Mouse (Mus musculus) cerebellum, adult (tissue): ENCODE data around the gene Ldlrap1.
A peak's percentile ranks its signal among the peaks of the same experiment; 100 is the strongest.

Source experiments
- ATAC-seq: cut with Nextera tagmentation; 2 replicates; pipeline ENCODE4 v1.9.2; 2017; ENCODE audit warnings: mild to moderate bottlenecking, moderate library complexity, mixed read lengths; ENCODE audit not compliant: insufficient number of reproducible peaks, low FRiP score, low TSS enrichment

Gene Ldlrap1

DNA sequence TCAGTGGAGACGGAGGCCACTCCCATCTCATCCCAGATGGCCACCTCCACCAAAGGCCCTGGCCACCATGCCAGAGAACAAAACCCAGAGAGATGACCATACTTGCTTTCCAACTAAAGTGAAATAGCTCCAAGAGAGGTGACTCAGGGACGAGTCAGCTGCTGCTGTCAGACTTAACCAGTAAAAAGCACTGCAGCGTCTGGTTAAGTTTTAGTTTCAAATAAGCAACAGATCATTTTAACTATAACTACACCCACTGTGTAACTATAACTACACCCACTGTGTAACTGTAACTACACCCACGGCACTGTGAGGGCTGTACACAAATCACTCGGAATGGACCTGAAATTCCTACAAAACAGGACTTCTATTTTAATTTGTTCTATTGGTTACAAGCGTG is 46.7 kb downstream of the Ldlrap1 start:
- no peak for ATAC-seq

DNA sequence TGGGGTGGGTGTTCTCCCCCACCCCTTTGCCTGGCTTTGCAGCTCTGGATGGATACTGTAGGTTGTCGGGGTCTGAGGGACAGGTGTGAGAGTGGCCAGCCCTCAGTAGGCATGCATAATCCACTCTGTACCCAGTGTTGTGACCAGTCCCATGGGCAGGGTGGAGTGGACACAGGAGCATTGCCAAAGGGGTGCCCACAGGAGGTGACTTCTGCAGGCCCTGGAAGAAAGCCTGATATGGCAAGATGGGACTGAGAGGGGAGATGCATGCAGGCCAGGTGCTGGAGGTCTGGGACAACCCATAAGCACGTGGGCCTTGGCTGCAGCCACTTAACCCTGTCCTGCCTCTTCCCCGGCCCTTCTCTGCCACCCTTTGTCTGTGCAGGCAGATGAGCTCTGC is 47.5 kb downstream of the Ldlrap1 start:
- ATAC-seq, result no peak

- no peak for ATAC-seq
Measured at GRCm38 (mm10) chr4:134719489-134719888, 48.3 kb downstream of the Ldlrap1 start.

DNA sequence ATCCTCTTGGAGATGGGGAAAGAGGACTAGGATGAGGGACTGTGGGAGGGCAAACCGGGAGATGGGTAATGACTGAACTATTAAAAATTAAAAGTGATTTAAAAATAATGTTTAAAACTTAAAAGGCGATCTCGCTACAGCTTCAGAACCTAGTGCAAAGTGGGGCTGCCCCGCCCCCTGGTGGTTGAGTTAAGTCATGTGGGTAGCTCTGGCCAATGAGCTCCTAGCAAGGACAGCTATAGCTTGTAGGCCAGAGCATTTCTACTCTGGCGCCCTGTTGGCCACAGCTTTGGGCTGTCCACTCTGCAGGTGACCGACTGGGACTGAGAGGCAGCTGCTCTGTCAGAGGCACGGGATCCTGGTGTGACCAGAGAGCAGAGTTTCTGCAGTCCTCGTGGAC is 53.9 kb downstream of the Ldlrap1 start:
- ATAC-seq, result peak; percentile 68; the same call in 1 of the 2 replicates

DNA sequence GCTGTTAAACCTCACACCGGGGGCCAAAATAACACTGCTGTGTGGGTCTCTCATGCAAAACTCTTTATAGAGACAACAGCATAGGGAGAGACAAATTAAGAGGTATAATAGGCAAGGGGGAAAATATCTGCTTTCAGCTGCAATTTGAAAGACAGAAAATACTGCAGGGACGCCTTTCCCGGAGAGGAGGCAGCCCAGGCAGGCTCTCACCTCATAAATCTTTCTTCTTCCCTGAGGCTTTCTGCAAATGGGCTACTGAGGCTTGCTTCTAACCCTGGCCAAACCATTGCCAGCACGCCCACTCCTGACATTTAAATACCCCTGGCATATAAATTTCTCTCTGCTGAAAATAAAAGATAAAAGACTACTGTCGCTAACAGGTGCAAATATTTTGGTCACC is 62.5 kb downstream of the Ldlrap1 start:
- no peak for ATAC-seq

DNA sequence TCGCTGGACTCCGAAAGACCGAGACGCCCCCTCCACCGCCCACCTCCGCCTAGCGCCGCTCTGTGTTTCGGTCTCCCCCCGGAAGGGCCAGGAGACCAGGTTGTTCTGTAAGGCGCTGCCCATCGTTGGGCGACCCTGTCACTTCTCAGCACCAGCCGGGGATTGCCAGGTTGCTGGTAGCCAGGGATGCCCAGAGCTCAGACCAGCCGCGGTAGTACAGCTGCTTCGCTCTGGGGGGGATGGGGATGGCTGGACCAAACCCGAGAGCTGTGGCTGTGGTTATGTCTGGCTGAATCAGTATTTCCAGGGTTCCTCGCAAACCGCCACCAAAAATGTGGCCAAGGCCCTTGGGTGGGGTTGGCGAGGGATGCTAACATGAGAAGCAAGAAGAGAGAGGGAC is 63.2 kb downstream of the Ldlrap1 start:
- peak; percentile 29; the same call in 1 of the 2 replicates for ATAC-seq

DNA sequence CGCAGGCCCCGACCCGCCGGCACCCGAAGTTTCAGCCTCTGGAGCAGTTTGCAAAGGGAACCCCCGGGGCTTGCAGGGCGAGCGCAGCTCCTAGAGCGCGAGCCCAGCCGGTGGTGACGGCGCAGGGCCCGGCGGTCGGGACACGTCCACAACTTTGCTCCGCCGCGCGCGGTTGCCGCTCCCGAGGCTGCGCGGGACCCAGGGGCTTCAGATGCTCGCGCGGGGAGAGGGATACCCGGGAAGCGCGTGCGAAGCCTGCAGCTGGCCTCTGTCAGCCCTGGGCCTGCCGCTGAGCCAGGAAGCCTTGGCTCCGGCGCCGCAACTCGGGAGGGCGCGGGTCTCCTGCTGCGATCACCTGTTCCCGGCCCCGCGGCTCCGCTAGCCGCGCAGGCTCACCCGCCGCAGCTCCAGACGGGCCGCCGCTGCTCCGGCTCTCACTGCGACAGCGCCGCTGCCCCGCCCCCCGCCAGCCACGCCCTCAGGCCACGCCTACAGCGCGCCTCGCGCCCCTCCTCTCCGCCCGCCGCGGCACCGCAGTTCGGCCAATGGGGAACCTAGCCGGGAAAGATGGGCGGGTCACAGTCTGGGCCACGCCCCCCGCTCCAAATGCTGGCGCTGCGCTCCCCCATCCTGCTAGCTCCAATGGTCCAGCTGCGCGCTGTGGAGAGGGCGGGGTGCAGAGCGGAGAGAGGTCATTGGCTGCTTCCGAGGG is 63.8 kb downstream of the Ldlrap1 start, which contains the start of gene Man1c1:
TSS of gene Man1c1 (minus strand) at position 456 of the 712 bp plus-strand sequence.
- ATAC-seq, result peak; percentile 77

- ATAC-seq, result 0 out of 2 replicates have a peak, but pooled peaks have one; percentile 2
Measured at GRCm38 (mm10) chr4:134702981-134703834, 64.6 kb downstream of the Ldlrap1 start.

DNA sequence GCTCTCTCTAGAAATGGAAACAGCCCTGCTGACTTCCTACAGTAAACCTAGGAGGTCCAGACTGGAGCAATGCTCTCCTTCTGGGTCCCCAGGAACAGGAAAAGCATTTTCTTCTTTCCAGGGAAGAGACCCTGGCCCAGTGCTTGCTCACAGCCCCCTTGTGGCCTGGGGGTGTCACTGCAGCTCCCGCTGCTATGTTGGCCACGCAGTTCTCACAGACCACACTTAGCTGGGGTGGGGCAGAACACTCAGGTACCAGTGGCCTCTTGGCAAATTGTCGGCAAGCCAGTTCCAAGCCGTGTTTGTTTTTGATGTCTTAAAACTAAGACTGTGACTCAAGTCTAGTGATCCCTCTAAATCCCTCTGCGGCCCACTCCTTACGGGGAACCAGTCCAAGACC is 65.9 kb downstream of the Ldlrap1 start:
- ATAC-seq, result no peak

- no peak for ATAC-seq
Measured at GRCm38 (mm10) chr4:134700911-134701310, 66.9 kb downstream of the Ldlrap1 start.

GRCm38 (mm10) chr4:134693202-134693940 is 74.5 kb downstream of the Ldlrap1 start:
- no peak for ATAC-seq

- ATAC-seq, result no peak
Measured at GRCm38 (mm10) chr4:134692388-134692787, 75.4 kb downstream of the Ldlrap1 start.
